Mouse (Mus musculus) midbrain, postnatal 0 days (tissue): ENCODE data around the gene Cfd. TPM values are rescaled to one million over a fixed set of nuclear protein-coding genes. Genes with fewer than 3 reads are reported as not detected.

Source experiments
- ATAC-seq: fragments of 200-750 bp; cut with Nextera tagmentation; 2 replicates; pipeline ENCODE4 v1.8.0; 2017; ENCODE audit warnings: moderate number of reproducible peaks, mild to moderate bottlenecking, moderate TSS enrichment, moderate library complexity; ENCODE audit not compliant: low FRiP score
- DNase-seq: peaks from one replicate; pipeline ENCODE4 v3.0.0-alpha.2; 2015; ENCODE audit warnings: low spot score
- H3K27ac ChIP-seq: fragments of 300-500 bp; sonication (generic); 2 replicates; pipeline ENCODE4 v1.5.1; 2014; ENCODE audit warnings: low read depth, mild to moderate bottlenecking, low read length, mixed read lengths
- H3K27me3 ChIP-seq: fragments of 300-500 bp; sonication (generic); 2 replicates; pipeline ENCODE4 v1.6.1; 2014; ENCODE audit warnings: low read length, control low read depth, mixed read lengths; ENCODE audit not compliant: insufficient read depth
- H3K36me3 ChIP-seq: fragments of 300-500 bp; sonication (generic); 2 replicates; pipeline ENCODE4 v1.6.1; 2014; ENCODE audit warnings: low read length, control low read depth, mixed read lengths; ENCODE audit not compliant: insufficient read depth
- H3K4me1 ChIP-seq: fragments of 300-500 bp; sonication (generic); 2 replicates; pipeline ENCODE4 v1.6.1; 2014; ENCODE audit warnings: mild to moderate bottlenecking, control low read depth, antibody characterized with exemption, low read length, mixed read lengths; ENCODE audit not compliant: insufficient read depth
- H3K4me2 ChIP-seq: fragments of 300-500 bp; sonication (generic); 2 replicates; pipeline ENCODE4 v1.6.1; 2014; ENCODE audit warnings: low read depth, mild to moderate bottlenecking, low read length, mixed read lengths; ENCODE audit not compliant: poor library complexity, severe bottlenecking
- H3K4me3 ChIP-seq: fragments of 300-500 bp; sonication (generic); 2 replicates; pipeline ENCODE4 v1.5.1; 2014; ENCODE audit warnings: low read depth, mild to moderate bottlenecking, low read length, moderate library complexity
- H3K9ac ChIP-seq: fragments of 300-500 bp; sonication (generic); replicated peaks from 2 replicates; pipeline ENCODE4 v1.6.1; 2014; ENCODE audit warnings: mild to moderate bottlenecking, low read length, moderate library complexity, mixed read lengths; ENCODE audit not compliant: poor library complexity, severe bottlenecking
- H3K9me3 ChIP-seq: fragments of 300-500 bp; sonication (generic); 2 replicates; pipeline ENCODE4 v1.6.1; 2016; ENCODE audit warnings: low read length, control low read depth
- CTCF ChIP-seq: IDR thresholded peaks from 2 replicates; pipeline ENCODE4 v1.5.1; 2016; ENCODE audit warnings: antibody characterized with exemption, mild to moderate bottlenecking
- WGBS: fragments of 180-500 bp; shearing (Covaris S2); extraction: QIAGEN DNeasy Blood & Tissue Kit; methylation state at CpG from one replicate; pipeline ENCODE4 v1.1.7; 2014; 5-methylcytosine and 5-hydroxymethylcytosine counted together
- polyA plus RNA-seq: library from polyadenylated mRNA; unstranded; fragments of >200 nt; fragmentation: Nextera tagmentation; extraction: Ambion mirVana; gene quantifications from 2 replicates; pipeline ENCODE4 v1.2.1, GENCODE M21; 2015
- total RNA-seq: library from RNA; depleted of rRNA; stranded (reverse); fragments of >200 nt; gene quantifications from 2 replicates; pipeline ENCODE4 v1.2.3, GENCODE M21; 2014

Cfd gene
- total and polyA plus RNA-seq, 2 experiments from 2014 or later = not detected

DNA sequence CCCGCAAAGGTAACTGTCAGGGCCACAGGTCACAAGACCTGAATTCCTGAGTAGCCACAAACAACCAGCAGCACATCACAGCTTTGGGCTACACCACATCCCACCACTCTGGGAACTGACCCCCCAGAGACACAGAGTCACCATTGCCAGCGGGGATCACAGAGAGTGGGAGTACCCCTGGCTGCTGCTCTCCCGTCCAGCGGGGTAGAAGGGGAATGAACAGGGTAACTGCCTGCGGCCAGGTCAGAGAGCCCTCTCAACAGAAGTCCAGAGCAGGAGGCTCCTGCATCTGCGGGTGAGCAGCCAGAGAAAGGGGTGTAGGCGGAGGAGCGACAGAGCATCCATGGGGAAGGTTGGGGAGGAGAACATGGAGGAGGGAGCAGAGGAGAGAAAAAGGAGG lies 25.4 kb downstream of the Cfd start:
- Histone ChIP-seq H3K36me3 (peaks cover 10% of the 10 kb centered on the region; the same call in 1 of the 2 replicates), H3K27ac (peak overlapping the region; percentile 70; the same call in 1 of the 2 replicates)
- WGBS = 7% methylated on average over 8 of the region's 8 CpGs

DNA sequence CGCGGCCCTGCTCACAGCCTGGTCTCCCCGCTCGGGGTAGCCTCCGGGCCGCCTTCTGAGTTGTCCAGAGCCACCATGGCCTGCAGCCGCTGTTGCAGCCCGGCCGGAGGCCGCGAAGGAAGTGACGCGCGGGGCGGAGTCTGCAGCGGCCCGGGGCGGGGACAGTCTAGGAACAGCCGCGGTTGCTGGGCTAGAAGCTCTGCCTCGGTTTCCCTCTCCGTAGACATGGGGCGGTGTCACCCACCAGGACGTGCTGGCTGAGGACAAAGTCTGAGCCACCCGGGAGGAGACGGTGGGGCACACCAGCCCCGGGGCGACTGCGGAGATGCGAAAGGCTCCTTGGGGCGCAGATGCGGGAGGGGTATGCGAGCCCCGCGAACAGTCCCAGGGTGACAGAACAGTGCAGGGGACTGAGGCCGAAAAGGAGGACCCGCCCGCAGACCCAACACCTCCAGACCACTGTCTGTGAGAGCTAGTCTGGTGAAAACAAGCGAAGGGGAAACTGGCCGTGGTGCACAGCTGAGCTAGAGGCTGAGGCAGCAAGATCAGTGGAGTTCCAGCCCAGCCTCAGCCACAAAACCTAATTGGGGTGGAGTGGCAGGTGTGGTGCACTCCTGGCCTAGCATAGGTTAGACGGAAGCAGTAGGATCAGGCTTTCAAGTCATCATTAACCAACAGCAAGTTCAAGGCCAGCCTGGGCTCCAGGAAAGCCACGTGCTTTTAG lies 26.3 kb downstream of the Cfd start, which contains the start of gene Kiss1r:
TSS of gene Kiss1r (plus strand) at position 164 of the 724 bp plus-strand sequence.
- peak within 1 kb of the TSS; percentile 86 for H3K9ac ChIP-seq
- WGBS = 2% methylated on average over 42 of the region's 42 CpGs
- ATAC-seq = peak; percentile 70
- no peak for TF ChIP-seq CTCF
- no peaks in the 10 kb centered on the region for H3K9me3 ChIP-seq
- peak within 1 kb of the TSS; percentile 70 for H3K27ac ChIP-seq
- DNase-seq = peak; percentile 80
- peak within 1 kb of the TSS; percentile 59 for H3K4me3 ChIP-seq
- peak within 1 kb of the TSS; percentile 95 for H3K4me2 ChIP-seq
- peaks cover 33% of the 10 kb centered on the region for H3K27me3 ChIP-seq
- peaks cover 18% of the 10 kb centered on the region for H3K4me1 ChIP-seq
- peaks cover 6% of the 10 kb centered on the region; the same call in 1 of the 2 replicates for H3K36me3 ChIP-seq

More for the DNA sequence above, 25.4 kb downstream of the Cfd start:
- H3K27me3 ChIP-seq = peaks cover 33% of the 10 kb centered on the region
- peak overlapping the region; percentile 59 for H3K4me3 ChIP-seq
- H3K4me2 ChIP-seq = peak overlapping the region; percentile 95
- peaks cover 12% of the 10 kb centered on the region; the same call in 1 of the 2 replicates for H3K4me1 ChIP-seq
- TF ChIP-seq CTCF = no peak
- ATAC-seq = no peak
- H3K9ac ChIP-seq = peak overlapping the region; percentile 86
- DNase-seq = no peak
- no peaks in the 10 kb centered on the region for H3K9me3 ChIP-seq

DNA sequence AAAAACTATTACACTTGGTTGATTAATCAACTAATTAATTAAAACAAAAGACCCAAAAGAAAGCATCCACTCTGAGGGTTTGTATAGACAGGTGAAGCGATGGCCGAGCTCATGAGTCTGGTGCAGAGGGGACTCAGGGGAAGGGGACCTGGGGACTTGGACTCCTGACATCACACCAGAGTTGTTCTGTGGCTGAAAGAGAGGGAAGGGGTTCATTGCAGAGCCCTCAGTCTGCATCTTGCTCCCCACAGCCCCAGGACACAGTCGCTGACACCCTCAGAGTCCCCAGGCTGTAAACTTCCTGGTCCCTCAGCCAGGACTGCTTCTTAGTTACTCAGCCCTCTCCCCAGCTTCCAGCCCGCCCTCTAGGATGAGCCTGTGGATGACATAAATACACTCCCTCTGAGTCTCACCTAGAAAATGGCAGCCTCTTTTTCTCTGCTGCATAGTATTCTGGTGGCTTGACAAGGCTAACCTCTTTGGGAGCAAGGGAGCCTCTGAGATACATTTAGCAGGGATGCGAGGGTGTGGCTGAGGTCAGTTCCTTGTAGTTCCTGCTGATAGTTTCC lies 27.0 kb downstream of the Cfd start:
- Histone ChIP-seq H3K4me1 (peaks cover 18% of the 10 kb centered on the region), H3K4me2 (peak overlapping the region; percentile 95), H3K4me3 (peak overlapping the region; percentile 59), H3K9ac (peak overlapping the region; percentile 86; the same call in 1 of the 2 replicates), H3K36me3 (no peaks in the 10 kb centered on the region), H3K27ac (no peak overlapping the region), H3K27me3 (peaks cover 39% of the 10 kb centered on the region), H3K9me3 (no peaks in the 10 kb centered on the region)
- no peak for DNase-seq
- no peak for ATAC-seq
- 63% methylated on average over 5 of the region's 5 CpGs for WGBS
- no peak for TF ChIP-seq CTCF

- ATAC-seq (no peak), DNase-seq (no peak)
- no peak overlapping the region for H3K27ac ChIP-seq
- no peak overlapping the region for H3K9ac ChIP-seq
- TF ChIP-seq CTCF = no peak
- no peak overlapping the region; the same call in 1 of the 2 replicates for H3K4me3 ChIP-seq
- H3K4me1 ChIP-seq = peaks cover 18% of the 10 kb centered on the region
- no peaks in the 10 kb centered on the region for H3K9me3 ChIP-seq
- WGBS = 6% methylated on average over 35 of the region's 35 CpGs
- peaks cover 48% of the 10 kb centered on the region for H3K27me3 ChIP-seq
- no peak overlapping the region; the same call in 1 of the 2 replicates for H3K4me2 ChIP-seq
- H3K36me3 ChIP-seq = no peaks in the 10 kb centered on the region
These were observed 27.8 kb downstream of the Cfd start for GRCm38 (mm10) chr10:79918231-79919078.

- Histone ChIP-seq H3K9me3 (no peaks in the 10 kb centered on the region), H3K4me2 (0 out of 2 replicates have a peak overlapping the region, but pooled peaks have one; percentile 20)
These were observed 28.7 kb downstream of the Cfd start for GRCm38 (mm10) chr10:79919251-79919849.

More at GRCm38 (mm10) chr10:79919251-79919849, 28.7 kb downstream of the Cfd start:
- no peaks in the 10 kb centered on the region for H3K36me3 ChIP-seq
- no peak overlapping the region for H3K27ac ChIP-seq
- no peak overlapping the region for H3K4me3 ChIP-seq
- no peak for TF ChIP-seq CTCF
- H3K27me3 ChIP-seq = peaks cover 50% of the 10 kb centered on the region
- ATAC-seq (no peak), DNase-seq (no peak)
- WGBS = 5% methylated on average over 21 of the region's 21 CpGs
- no peak overlapping the region for H3K9ac ChIP-seq
- peaks cover 17% of the 10 kb centered on the region for H3K4me1 ChIP-seq
